Mouse (Mus musculus) ES-CJ7 (cell line): ENCODE measurements around the gene Cyp2f2.
A peak's percentile ranks its signal among the peaks of the same experiment; 100 is the strongest.

ENCODE experiments used
- DNase-seq: peaks from one replicate; pipeline ENCODE4 v3.0.0; 2011; ENCODE audit warnings: low read depth, low spot score

Cyp2f2 gene

DNA sequence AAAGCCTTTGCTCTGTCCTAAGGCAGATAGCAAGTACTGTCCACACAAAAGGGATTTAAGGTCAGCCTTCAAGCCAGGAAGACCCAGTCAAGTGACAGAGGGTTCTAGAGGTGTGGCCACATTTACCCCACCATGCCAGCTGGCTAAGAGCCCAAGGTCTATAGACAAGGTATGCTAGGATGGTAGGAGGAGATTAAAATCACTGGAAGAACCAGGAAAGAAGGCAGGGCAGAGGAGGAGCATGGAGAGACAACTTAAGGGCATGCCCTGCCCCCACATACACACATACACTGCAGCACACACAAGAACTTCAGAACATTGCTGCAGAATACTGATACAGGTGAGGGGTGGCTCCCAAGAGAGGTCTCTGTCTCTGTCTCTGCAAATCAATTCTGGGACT lies at the start of gene Cyp2f2:
TSS of gene Cyp2f2 (plus strand) at position 234 of the 400 bp plus-strand sequence.
- no peak for DNase-seq

GRCm38 (mm10) chr7:27078641-27079040 lies 41.1 kb upstream of the Cyp2f2 start:
- no peak for DNase-seq

- DNase-seq = no peak
Measured at GRCm38 (mm10) chr7:27081625-27082024, 38.1 kb upstream of the Cyp2f2 start.

- DNase-seq = no peak
Measured at GRCm38 (mm10) chr7:27091039-27091438, 28.7 kb upstream of the Cyp2f2 start.

DNA sequence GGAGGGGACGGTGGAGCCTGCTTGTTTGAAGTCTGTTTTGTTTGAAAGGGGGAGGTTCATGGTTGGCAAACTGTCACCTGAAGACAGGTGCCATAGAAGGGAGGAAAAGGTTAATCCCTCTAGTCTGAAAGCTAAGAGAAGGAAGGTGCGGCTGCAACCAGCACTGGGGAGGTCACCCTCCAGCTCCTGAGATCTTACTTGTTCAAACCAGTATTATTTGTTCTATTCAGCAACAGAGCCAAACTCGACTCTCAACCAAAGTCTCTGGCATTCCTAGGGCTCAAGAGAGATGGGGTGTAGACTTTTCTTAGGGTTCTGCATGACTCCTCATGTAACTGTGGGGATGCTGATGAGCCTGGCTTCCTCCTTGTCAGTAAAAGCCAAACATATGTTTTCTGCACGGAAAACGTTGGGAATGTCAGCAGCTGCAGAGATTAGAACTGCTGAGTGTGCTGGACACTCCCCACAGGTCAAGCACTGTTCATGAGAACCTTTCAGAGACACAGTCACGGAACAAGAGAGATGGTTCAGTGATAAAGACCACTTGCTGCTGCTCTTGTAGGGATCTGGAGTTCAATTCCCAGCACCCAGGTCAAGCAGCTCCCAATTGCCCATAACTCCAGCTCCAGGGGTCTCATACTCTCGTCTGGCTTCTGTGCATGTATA lies 27.5 kb upstream of the Cyp2f2 start:
- no peak for DNase-seq

GRCm38 (mm10) chr7:27092882-27093281 lies 26.8 kb upstream of the Cyp2f2 start:
- DNase-seq = no peak

DNA sequence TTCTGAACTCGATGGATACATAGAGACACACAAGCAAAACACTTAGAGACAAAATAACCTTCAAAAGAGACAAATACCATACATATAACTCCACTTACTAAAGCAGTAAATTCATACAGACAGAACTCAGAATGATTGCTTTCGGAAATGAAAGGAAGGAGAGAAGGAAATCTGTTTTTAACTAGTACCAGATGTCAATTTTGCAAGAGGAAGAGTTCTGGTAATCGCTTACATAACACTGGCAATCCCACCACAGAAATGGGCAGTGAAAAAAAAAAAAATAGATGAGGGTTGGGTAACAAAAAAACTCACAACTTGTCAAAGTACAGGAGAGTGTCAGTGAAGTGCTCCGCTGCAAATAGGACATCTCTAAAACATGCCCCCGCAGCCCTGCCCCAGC lies 14.8 kb upstream of the Cyp2f2 start:
- no peak for DNase-seq

- no peak for DNase-seq
Measured at GRCm38 (mm10) chr7:27110327-27110726, 9.4 kb upstream of the Cyp2f2 start.

- DNase-seq = no peak
Measured at GRCm38 (mm10) chr7:27111038-27111437, 8.7 kb upstream of the Cyp2f2 start.

GRCm38 (mm10) chr7:27111987-27112386 lies 7.7 kb upstream of the Cyp2f2 start:
- no peak for DNase-seq

GRCm38 (mm10) chr7:27118033-27118511 lies 1.6 kb upstream of the Cyp2f2 start:
- DNase-seq = peak; percentile 32

- no peak for DNase-seq
Measured at GRCm38 (mm10) chr7:27124305-27124832, 4.7 kb downstream of the Cyp2f2 start.

DNA sequence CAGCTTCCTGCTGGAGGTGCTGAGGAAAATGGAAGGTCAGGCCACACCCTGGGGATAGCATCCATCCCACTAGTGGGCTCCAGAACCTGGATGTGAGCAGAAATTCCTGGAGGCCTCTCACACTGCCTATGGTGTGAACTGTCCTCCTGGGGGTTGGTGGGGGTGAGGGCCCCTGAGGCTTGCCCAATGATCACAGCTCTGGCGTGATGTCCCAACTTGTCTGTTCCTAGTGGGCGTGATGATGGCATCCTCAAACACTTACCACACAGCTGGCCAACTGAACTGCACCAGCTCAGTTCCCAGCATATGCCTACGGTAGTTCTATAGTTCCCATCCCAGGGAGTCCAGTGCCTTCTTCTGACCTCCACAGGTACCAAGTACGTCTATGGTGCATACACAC lies 5.3 kb downstream of the Cyp2f2 start:
- no peak for DNase-seq

GRCm38 (mm10) chr7:27128162-27128561 lies 8.5 kb downstream of the Cyp2f2 start:
- DNase-seq = peak; percentile 68

GRCm38 (mm10) chr7:27128946-27129345 lies 9.2 kb downstream of the Cyp2f2 start:
- no peak for DNase-seq

- no peak for DNase-seq
Measured at GRCm38 (mm10) chr7:27129811-27130210, 10.1 kb downstream of the Cyp2f2 start.

- DNase-seq = peak; percentile 55
Measured at GRCm38 (mm10) chr7:27130521-27131370, 11.0 kb downstream of the Cyp2f2 start.

GRCm38 (mm10) chr7:27131387-27131786 lies 11.7 kb downstream of the Cyp2f2 start:
- DNase-seq = peak; percentile 35

GRCm38 (mm10) chr7:27132588-27132987 lies 12.9 kb downstream of the Cyp2f2 start:
- peak; percentile 83 for DNase-seq

DNA sequence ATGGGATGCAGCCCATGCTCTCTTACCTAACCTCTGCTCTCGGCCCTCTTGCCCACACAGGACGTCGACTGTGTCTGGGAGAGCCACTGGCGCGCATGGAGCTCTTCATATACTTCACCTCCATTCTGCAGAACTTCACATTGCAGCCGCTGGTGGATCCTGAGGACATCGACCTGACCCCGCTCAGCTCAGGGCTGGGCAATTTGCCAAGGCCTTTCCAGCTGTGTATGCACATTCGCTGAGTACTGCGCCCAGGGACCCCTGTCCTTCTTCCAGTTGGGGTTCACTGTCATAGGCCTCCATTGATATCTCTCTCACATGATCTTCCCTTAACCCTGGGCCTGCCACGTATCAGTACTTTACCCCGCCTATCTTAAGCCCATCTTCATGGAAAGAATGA lies 13.4 kb downstream of the Cyp2f2 start:
- DNase-seq = no peak

- no peak for DNase-seq
Measured at GRCm38 (mm10) chr7:27133757-27134156, 14.0 kb downstream of the Cyp2f2 start.

DNA sequence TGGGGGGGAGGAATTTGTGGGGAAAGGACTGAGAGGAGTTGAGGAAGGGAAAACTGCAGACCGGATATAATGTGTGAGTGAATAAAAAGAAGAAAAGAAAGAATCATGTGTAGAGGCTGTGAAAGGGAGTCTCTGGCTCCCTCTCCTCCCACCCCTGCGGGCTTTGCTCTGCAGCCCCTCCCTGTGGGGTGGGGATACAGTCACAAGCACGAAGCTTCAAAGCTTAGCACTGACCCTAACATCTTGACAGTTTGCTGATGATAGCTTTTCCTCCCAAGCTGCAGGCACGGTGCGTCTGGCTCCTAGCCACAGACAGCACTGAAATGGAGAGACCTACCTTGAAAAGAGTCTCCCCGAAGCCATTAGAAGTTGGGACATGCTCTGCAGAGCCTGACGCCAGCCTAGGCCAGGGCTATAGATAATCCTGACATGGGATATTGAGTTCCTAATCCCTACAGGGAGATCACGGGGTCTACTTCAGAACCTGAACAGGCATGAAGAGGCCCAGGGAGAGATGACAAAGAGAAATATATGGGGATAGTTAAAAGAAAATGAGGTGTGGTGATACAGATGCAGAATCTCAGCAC lies 16.8 kb downstream of the Cyp2f2 start:
- DNase-seq = no peak
